ENCODE assay signal across 25 mouse cellular contexts in genomic region chr7:113416536-113416935, GRCm38 (mm10). TPM values are rescaled to one million over a fixed set of nuclear protein-coding genes. Genes with fewer than 3 reads are reported as not detected.
"Had no signal": no experiment of that assay in that cellular context is flagged by ENCODE, and none has a peak within 500 bp of the region (broad histone marks: within the 10 kb centered on the region; RNA-seq: fewer than 3 reads in every experiment).

No protein-coding gene starts in this region.

- H3K36me3 ChIP-seq: limb, embryonic 12.5 days; limb, embryonic 15.5 days; midbrain, embryonic 10.5 days; midbrain, embryonic 13.5 days; neural tube, embryonic 13.5 days had no signal

- ATAC-seq: liver, postnatal 0 days; lung, postnatal 0 days; midbrain, embryonic 13.5 days; midbrain, embryonic 16.5 days had no signal

- H3K27me3 ChIP-seq: limb, embryonic 12.5 days; limb, embryonic 15.5 days; midbrain, embryonic 13.5 days; neural tube, embryonic 13.5 days had no signal

- DNase-seq: kidney, adult 9 months; kidney, postnatal 25 days; layer of hippocampus, adult 9-11 months; left cerebral cortex, postnatal 4 days; liver, postnatal 0 days; lung, embryonic 14.5 days; retina, postnatal 1 day; right cerebral cortex, postnatal 25 days; spleen, adult 18-20 months; thymus, adult 18-20 months; thymus, postnatal 14 days; thymus, postnatal 4 days had no signal

RNA-seq across cellular contexts. Expression of gene Pth, which starts 28.2 kb away (rescaled TPM):
- total RNA-seq: layer of hippocampus, adult 2 months; layer of hippocampus, postnatal 25 days; left cerebral cortex, adult 18-20 months; left cerebral cortex, postnatal 10 days; left cerebral cortex, postnatal 4 days; monocyte, adult 5-6 weeks; neutrophil, adult 5-6 weeks had no signal
